Mouse (Mus musculus): ENCODE data around the gene Clcn6.

GRCm38 (mm10) chr4:148080597-148080973 is 42.0 kb upstream of the Clcn6 start:
- TF ChIP-seq POLR2A (IDR thresholded peaks at IDR 0.05; ENCODE audit: extremely low read depth, insufficient read depth, low read length) (no peak), CTCF (IDR thresholded peaks at IDR 0.05; ENCODE audit: extremely low read depth, insufficient read depth, low read length) (no peak)

All from cortical plate, adult 2 months (tissue).